Mouse (Mus musculus) limb, embryonic 12.5 days (tissue): ENCODE results near the gene Mrpl17. TPM values are rescaled to one million over a fixed set of nuclear protein-coding genes. Genes with fewer than 3 reads are reported as not detected.

Experiments
- ATAC-seq: fragments of 200-750 bp; cut with Nextera tagmentation; 2 replicates; pipeline ENCODE4 v1.8.0; 2017; ENCODE audit warnings: low read depth, moderate TSS enrichment; ENCODE audit not compliant: insufficient number of reproducible peaks, insufficient read depth, low FRiP score, low TSS enrichment
- H3K27ac ChIP-seq: fragments of 300-500 bp; sonication (generic); 2 replicates; pipeline ENCODE4 v1.5.1; 2016; ENCODE audit warnings: mild to moderate bottlenecking, moderate library complexity
- H3K27me3 ChIP-seq: fragments of 300-500 bp; sonication (generic); 2 replicates; pipeline ENCODE4 v1.6.1; 2016; ENCODE audit warnings: mild to moderate bottlenecking, moderate library complexity
- H3K36me3 ChIP-seq: fragments of 300-500 bp; sonication (generic); 2 replicates; pipeline ENCODE4 v1.6.1; 2016; ENCODE audit warnings: mild to moderate bottlenecking, moderate library complexity
- H3K4me1 ChIP-seq: fragments of 300-500 bp; sonication (generic); replicated peaks from 2 replicates; pipeline ENCODE4 v1.6.1; 2016
- H3K4me2 ChIP-seq: fragments of 300-500 bp; sonication (generic); 2 replicates; pipeline ENCODE4 v1.6.1; 2016; ENCODE audit warnings: mild to moderate bottlenecking, moderate library complexity
- H3K4me3 ChIP-seq: fragments of 300-500 bp; sonication (generic); replicated peaks from 2 replicates; pipeline ENCODE4 v1.5.1; 2016; ENCODE audit warnings: mild to moderate bottlenecking
- H3K9ac ChIP-seq: fragments of 300-500 bp; sonication (generic); replicated peaks from 2 replicates; pipeline ENCODE4 v1.6.1; 2016; ENCODE audit warnings: mild to moderate bottlenecking, moderate library complexity
- H3K9me3 ChIP-seq: fragments of 300-500 bp; sonication (generic); 2 replicates; pipeline ENCODE4 v1.6.1; 2016; ENCODE audit warnings: mild to moderate bottlenecking, moderate library complexity
- WGBS: fragments of 180-500 bp; shearing (Covaris S2); methylation state at CpG from one replicate; pipeline ENCODE4 v1.1.7; 2016; 5-methylcytosine and 5-hydroxymethylcytosine counted together
- polyA plus RNA-seq: library from polyadenylated mRNA; unstranded; fragments of >200 nt; fragmentation: Nextera tagmentation; extraction: Ambion mirVana; gene quantifications from 2 replicates; pipeline ENCODE4 v1.2.1, GENCODE M21; 2016

The Mrpl17 gene
- polyA plus RNA-seq, 1 experiment from 2014 or later: 319 TPM

GRCm38 (mm10) chr7:105806716-105807115 is 4.2 kb downstream of the Mrpl17 start:
- no peak overlapping the region for H3K4me3 ChIP-seq
- H3K9me3 ChIP-seq: no peaks in the 10 kb centered on the region
- H3K27ac ChIP-seq: no peak overlapping the region
- H3K4me1 ChIP-seq: peaks cover 10% of the 10 kb centered on the region
- H3K4me2 ChIP-seq: no peak overlapping the region
- H3K27me3 ChIP-seq: no peaks in the 10 kb centered on the region
- H3K36me3 ChIP-seq: peaks cover 32% of the 10 kb centered on the region
- 62% methylated on average over 2 of the region's 2 CpGs for WGBS
- ATAC-seq: no peak
- H3K9ac ChIP-seq: no peak overlapping the region

DNA sequence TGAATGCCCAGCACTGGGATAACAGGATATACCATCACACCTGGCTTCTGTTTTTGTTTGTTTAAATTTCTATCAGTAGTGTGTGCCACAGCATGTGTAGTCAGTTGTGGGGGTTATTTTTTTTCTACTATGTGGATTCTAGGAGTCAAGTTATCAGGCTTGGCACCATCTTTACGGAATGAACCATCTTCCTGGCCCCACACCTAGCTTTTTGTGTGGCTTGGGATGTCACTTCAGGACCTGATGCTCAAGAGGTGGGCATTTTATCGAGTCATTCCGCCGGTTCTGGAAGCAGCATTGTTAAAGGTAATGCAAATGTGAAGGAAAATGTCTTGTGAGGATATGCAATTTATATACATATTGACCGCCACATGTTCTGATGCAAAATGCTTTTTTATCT is 4.8 kb downstream of the Mrpl17 start:
- H3K27me3 ChIP-seq: no peaks in the 10 kb centered on the region
- H3K9ac ChIP-seq: no peak overlapping the region
- no peak for ATAC-seq
- 80% methylated on average over 5 of the region's 5 CpGs for WGBS
- H3K4me1 ChIP-seq: peaks cover 10% of the 10 kb centered on the region
- H3K27ac ChIP-seq: no peak overlapping the region; the same call in 1 of the 2 replicates
- H3K36me3 ChIP-seq: peaks cover 32% of the 10 kb centered on the region
- H3K4me3 ChIP-seq: no peak overlapping the region
- H3K4me2 ChIP-seq: no peak overlapping the region
- no peaks in the 10 kb centered on the region for H3K9me3 ChIP-seq

- no peak overlapping the region for H3K9ac ChIP-seq
- no peak overlapping the region for H3K27ac ChIP-seq
- no peaks in the 10 kb centered on the region for H3K27me3 ChIP-seq
- H3K4me2 ChIP-seq: no peak overlapping the region
- H3K4me3 ChIP-seq: no peak overlapping the region
- H3K4me1 ChIP-seq: no peaks in the 10 kb centered on the region
- H3K36me3 ChIP-seq: peaks cover 17% of the 10 kb centered on the region; the same call in 1 of the 2 replicates
- ATAC-seq: no peak
- no peaks in the 10 kb centered on the region for H3K9me3 ChIP-seq
Measured at GRCm38 (mm10) chr7:105803428-105803827, 7.5 kb downstream of the Mrpl17 start.

- Histone ChIP-seq H3K27ac (no peak overlapping the region), H3K9ac (no peak overlapping the region), H3K4me3 (no peak overlapping the region), H3K36me3 (peaks cover 11% of the 10 kb centered on the region; the same call in 1 of the 2 replicates), H3K9me3 (no peaks in the 10 kb centered on the region), H3K4me1 (no peaks in the 10 kb centered on the region), H3K4me2 (no peak overlapping the region), H3K27me3 (no peaks in the 10 kb centered on the region)
- ATAC-seq: no peak
- 47% methylated on average over 1 of the region's 1 CpGs for WGBS
Measured at GRCm38 (mm10) chr7:105802771-105803170, 8.1 kb downstream of the Mrpl17 start.

GRCm38 (mm10) chr7:105802312-105802711 is 8.6 kb downstream of the Mrpl17 start:
- no peak overlapping the region for H3K9ac ChIP-seq
- no peak for ATAC-seq
- no peaks in the 10 kb centered on the region for H3K9me3 ChIP-seq
- no peak overlapping the region for H3K27ac ChIP-seq
- no peak overlapping the region for H3K4me3 ChIP-seq
- peaks cover 6% of the 10 kb centered on the region; the same call in 1 of the 2 replicates for H3K36me3 ChIP-seq
- WGBS: 45% methylated on average over 2 of the region's 2 CpGs
- no peaks in the 10 kb centered on the region for H3K4me1 ChIP-seq
- H3K27me3 ChIP-seq: no peaks in the 10 kb centered on the region
- H3K4me2 ChIP-seq: no peak overlapping the region

- Histone ChIP-seq H3K4me1 (no peaks in the 10 kb centered on the region), H3K9me3 (no peaks in the 10 kb centered on the region), H3K27me3 (no peaks in the 10 kb centered on the region), H3K36me3 (no peaks in the 10 kb centered on the region), H3K27ac (no peak overlapping the region), H3K4me2 (no peak overlapping the region), H3K9ac (no peak overlapping the region), H3K4me3 (no peak overlapping the region)
- ATAC-seq: no peak
- WGBS: 78% methylated on average over 3 of the region's 3 CpGs
Measured at GRCm38 (mm10) chr7:105796972-105797371, 13.9 kb downstream of the Mrpl17 start.

- H3K27ac ChIP-seq: no peak overlapping the region
- no peak overlapping the region for H3K4me3 ChIP-seq
- H3K4me2 ChIP-seq: no peak overlapping the region
- no peaks in the 10 kb centered on the region for H3K4me1 ChIP-seq
- no peaks in the 10 kb centered on the region for H3K36me3 ChIP-seq
- WGBS: 25% methylated on average over 7 of the region's 7 CpGs
- H3K9me3 ChIP-seq: no peaks in the 10 kb centered on the region
- no peaks in the 10 kb centered on the region for H3K27me3 ChIP-seq
- no peak for ATAC-seq
- 0 out of 2 replicates have a peak overlapping the region, but pooled peaks have one; percentile 23 for H3K9ac ChIP-seq
Measured at GRCm38 (mm10) chr7:105795759-105796366, 15.0 kb downstream of the Mrpl17 start.

DNA sequence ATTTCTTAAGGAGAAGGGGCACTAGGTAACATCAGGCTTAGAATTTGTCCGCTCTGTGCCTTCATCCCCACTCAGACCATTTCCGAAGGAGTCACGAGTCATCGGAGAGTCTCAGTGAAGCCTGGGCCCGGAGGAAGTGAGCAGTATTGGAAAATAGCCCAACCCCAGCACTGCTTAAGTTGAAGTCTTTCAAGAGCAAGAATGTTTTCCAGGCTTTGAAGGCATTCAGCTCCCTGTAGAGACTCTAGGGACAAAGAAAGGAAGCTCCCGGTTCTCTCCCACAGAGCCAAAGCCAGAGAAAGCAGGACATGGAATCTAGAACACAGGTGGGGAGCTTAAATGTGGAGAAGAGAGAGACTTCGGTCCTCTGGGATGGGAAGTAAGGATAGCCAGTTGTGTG is 17.2 kb downstream of the Mrpl17 start:
- Histone ChIP-seq H3K4me3 (no peak overlapping the region), H3K9me3 (no peaks in the 10 kb centered on the region), H3K4me1 (peaks cover 3% of the 10 kb centered on the region; the same call in 1 of the 2 replicates), H3K36me3 (no peaks in the 10 kb centered on the region), H3K4me2 (no peak overlapping the region), H3K27me3 (no peaks in the 10 kb centered on the region), H3K27ac (no peak overlapping the region), H3K9ac (no peak overlapping the region)
- no peak for ATAC-seq
- 79% methylated on average over 7 of the region's 7 CpGs for WGBS

GRCm38 (mm10) chr7:105791147-105791546 is 19.8 kb downstream of the Mrpl17 start:
- no peak for ATAC-seq
- no peak overlapping the region for H3K4me3 ChIP-seq
- no peaks in the 10 kb centered on the region for H3K9me3 ChIP-seq
- H3K36me3 ChIP-seq: 0 out of 2 replicates have a peak, but pooled peaks cover under 1% of the 10 kb centered on the region
- H3K9ac ChIP-seq: no peak overlapping the region
- H3K27me3 ChIP-seq: no peaks in the 10 kb centered on the region
- no peak overlapping the region for H3K27ac ChIP-seq
- 90% methylated on average over 1 of the region's 1 CpGs for WGBS
- H3K4me1 ChIP-seq: peaks cover 15% of the 10 kb centered on the region
- no peak overlapping the region for H3K4me2 ChIP-seq

- Histone ChIP-seq H3K36me3 (peaks cover 36% of the 10 kb centered on the region), H3K27ac (peak within 1 kb of the TSS; percentile 96), H3K4me2 (peak within 1 kb of the TSS; percentile 84), H3K9me3 (no peaks in the 10 kb centered on the region), H3K9ac (peak within 1 kb of the TSS; percentile 99), H3K4me3 (peak within 1 kb of the TSS; percentile 95), H3K27me3 (no peaks in the 10 kb centered on the region), H3K4me1 (peaks cover 42% of the 10 kb centered on the region)
- ATAC-seq: peak; percentile 75
- WGBS: under 1% methylated on average over 78 of the region's 97 CpGs
Measured at GRCm38 (mm10) chr7:105787285-105788140, 23.4 kb downstream of the Mrpl17 start, which contains the start of gene Dchs1. Gene Dchs1, minus strand, starts transcription at chr7:105787654.

GRCm38 (mm10) chr7:105786506-105787284 is 24.2 kb downstream of the Mrpl17 start:
- ATAC-seq: peak; percentile 77
- Histone ChIP-seq H3K4me2 (peak overlapping the region; percentile 84), H3K4me1 (peaks cover 42% of the 10 kb centered on the region), H3K27me3 (no peaks in the 10 kb centered on the region), H3K9ac (peak overlapping the region; percentile 99), H3K27ac (peak overlapping the region; percentile 96), H3K36me3 (peaks cover 44% of the 10 kb centered on the region), H3K9me3 (no peaks in the 10 kb centered on the region), H3K4me3 (peak overlapping the region; percentile 95)
- 4% methylated on average over 19 of the region's 20 CpGs for WGBS
